Mouse (Mus musculus) layer of hippocampus, adult 18-20 months (tissue): ENCODE measurements around the gene Sirpb1c. TPM values are rescaled to one million over a fixed set of nuclear protein-coding genes. Genes with fewer than 3 reads are reported as not detected.
"Not testable (repeated sequence)": the region's sequence is repeated elsewhere in the genome, so short reads cannot be mapped to it uniquely, and the experiment has no call there.

Experiments
- DNase-seq, 2 experiments: peaks; one replicate each; pipeline ENCODE4 v3.0.0; 2022; ENCODE audit warnings: low spot score in 2 of 2
- long read RNA-seq: library from polyadenylated mRNA; stranded (forward); transcript quantifications from one replicate; pipeline ENCODE4 v2.0.0, GENCODE M21; 2021
- total RNA-seq, 2 experiments: library from RNA; stranded (reverse); gene quantifications; 2 replicates each; pipeline ENCODE4 v1.2.3; 2021

Gene Sirpb1c
- not detected for total RNA-seq
- long read RNA-seq = 0 reads

DNA sequence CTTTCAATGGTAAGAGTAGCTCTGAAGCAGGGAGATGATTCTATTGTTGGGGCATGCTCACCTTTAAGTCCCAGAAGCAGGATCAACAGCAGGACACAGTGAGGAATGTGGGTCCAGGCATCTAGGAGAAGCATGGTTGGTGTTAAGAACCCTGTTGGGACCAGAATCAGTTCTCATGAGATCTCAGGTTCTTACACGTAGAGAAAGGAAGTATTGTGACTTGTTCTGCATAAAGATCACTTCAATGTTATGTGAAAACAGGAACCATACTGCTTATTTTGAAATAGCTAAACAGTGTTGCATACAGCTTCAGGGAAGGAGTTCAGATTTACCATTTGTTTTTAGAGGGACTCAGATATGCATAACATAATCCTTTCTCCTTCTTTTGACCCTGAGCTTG, at the start of gene Sirpb1c:
TSS of gene Sirpb1c (minus strand) at position 249 of the 400 bp plus-strand sequence.
- not testable (repeated sequence) for DNase-seq

DNA sequence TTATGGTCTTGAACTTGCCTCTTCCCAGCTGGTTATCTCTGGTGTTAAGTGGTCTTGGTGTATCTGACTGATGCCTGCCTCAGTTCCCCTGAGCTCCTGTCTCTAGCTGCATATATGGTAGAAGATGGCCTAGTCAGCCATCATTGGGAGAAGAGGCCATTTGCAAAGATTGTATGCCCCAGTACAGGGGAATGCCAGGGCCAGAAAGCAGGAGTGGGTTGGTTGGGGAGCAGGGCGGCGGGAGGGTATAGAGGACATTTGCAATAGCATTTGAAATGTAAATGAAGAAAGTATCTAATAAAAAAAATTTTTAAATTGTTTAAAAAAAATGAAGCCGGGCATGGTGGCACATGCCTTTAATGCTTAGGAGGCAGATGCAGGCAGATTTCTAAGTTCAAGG, 38.1 kb upstream of the Sirpb1c start:
- DNase-seq = no peak

DNA sequence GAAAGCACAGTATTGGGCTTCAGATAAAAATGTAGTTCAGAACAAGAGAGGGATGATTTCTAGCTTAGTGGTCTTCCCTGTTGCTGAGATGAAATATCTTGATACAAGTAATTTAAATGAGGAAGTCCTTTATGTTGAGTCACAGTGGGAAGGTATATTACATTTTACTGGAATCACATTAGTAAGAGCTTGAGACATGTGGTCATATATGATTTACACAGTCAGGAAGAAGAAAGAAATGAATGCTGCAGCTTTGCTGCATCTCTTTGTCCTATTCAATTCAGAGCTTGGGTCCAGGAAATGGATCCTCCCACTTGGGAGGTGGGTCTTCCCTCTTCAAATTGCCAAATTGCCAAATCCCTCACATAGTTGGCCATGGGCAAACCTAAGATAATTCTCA, 7.4 kb upstream of the Sirpb1c start:
- not testable (repeated sequence) for DNase-seq

DNA sequence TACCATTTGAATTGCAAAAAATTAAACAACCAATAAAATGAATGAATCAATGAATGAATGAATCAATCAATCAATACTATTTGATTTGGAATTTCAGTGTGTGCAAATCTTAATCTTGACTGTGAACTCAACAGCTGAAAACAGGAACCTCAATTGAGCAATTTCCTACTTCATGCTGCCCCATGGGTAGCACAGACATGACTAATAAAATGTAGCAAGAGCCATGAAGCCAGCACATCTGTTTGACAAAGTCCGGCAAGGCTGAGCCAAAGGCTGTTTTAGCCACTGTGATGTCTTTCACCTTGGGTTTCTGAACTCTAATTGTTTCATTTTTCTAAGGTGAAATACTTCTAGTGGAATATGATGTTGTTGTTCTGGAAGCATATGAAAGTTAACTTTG, 1.6 kb upstream of the Sirpb1c start:
- no peak for DNase-seq

DNA sequence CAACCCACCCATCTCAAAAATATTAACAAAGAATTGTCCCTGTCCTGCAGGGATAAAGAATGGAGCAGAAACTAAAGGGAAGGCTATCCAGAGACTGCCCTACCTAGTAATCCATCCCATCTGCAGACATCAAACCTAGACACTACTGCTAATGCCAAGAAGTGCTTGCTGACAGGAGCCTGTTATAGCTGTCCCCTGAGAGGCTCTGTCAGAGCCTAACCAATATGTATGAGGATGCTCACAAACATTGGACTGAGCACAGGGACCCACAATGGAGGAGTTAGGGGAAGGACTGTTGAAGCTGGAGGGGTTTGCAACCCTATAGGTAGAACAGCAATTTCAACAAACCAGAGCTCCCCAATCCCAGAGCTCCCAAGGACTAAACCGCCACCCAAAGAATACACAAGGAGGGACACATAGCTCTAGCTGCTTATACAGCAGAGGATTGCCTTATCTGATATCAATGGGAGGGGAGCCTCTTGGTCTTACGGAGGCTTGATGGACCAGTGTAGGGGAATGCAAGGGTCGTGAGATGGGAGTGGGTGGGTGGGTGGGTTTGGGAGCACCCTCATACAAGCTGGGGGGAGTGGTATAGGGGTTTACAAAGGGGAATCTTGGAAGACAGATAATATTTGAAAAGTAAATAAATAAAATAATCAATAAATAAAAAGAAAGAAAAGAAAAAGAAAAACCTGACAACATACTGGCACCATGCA, 838 bp downstream of the Sirpb1c start:
- DNase-seq = no peak

DNA sequence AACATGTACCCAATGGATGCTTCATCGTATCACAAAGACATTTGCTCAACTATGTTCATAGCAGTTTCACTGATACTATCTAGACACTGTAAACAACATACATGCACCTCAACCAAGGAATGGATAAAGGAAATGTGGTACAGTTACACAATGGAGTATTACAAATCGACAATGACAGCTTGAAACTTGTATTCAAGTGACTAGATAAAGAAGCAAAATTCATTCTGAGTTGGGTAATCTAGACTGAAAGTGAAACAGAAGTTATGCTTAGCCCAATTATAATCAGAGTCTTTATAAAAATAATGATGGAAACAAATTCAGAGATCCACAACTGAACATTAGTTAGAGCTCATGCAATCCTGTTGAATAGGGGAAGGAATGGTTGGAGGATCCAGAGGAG, 74.7 kb downstream of the Sirpb1c start:
- not testable (repeated sequence) for DNase-seq

Other genes with a start within 250 kb of the Sirpb1c start
- not detected for gene Gm5150, start 157.9 kb upstream of the Sirpb1c start, total RNA-seq